Mouse (Mus musculus) small intestine, adult 2 months (tissue): ENCODE results near the gene Zfp296.

Experiments used
- CTCF ChIP-seq: fragments of 200-500 bp; IDR thresholded peaks from 2 replicates; pipeline ENCODE4 v1.5.1; 2012; ENCODE audit warnings: low read depth, mild to moderate bottlenecking, control low read depth, inconsistent platforms, low read length, moderate library complexity, mixed read lengths; ENCODE audit not compliant: insufficient replicate concordance, insufficient read length; ENCODE audit errors: extremely low read depth
- POLR2A ChIP-seq: fragments of 200-500 bp; IDR thresholded peaks from 2 replicates; pipeline ENCODE4 v1.6.1; 2012; ENCODE audit warnings: low read depth, mild to moderate bottlenecking, control low read depth, inconsistent platforms, low read length, moderate library complexity

- TF ChIP-seq POLR2A (no peak), CTCF (peak; percentile 16; the same call in 1 of the 2 replicates)
Observed at GRCm38 (mm10) chr7:19562643-19563410, 14.3 kb upstream of the Zfp296 start, which contains the start of gene Ppp1r37.
